Mouse (Mus musculus) midbrain, embryonic 11.5 days (tissue): ENCODE measurements around the gene Ppp1r12b. TPM values are rescaled to one million over a fixed set of nuclear protein-coding genes. Genes with fewer than 3 reads are reported as not detected.
A peak's percentile ranks its signal among the peaks of the same experiment; 100 is the strongest.

Experiments
- ATAC-seq: fragments of 200-750 bp; cut with Nextera tagmentation; 2 replicates; pipeline ENCODE4 v1.8.0; 2017; ENCODE audit warnings: moderate TSS enrichment, moderate library complexity; ENCODE audit not compliant: low FRiP score
- DNase-seq: peaks from one replicate; pipeline ENCODE4 v3.0.0; 2015; ENCODE audit warnings: low spot score; ENCODE audit errors: missing footprints
- H3K27ac ChIP-seq: fragments of 300-500 bp; sonication (generic); 2 replicates; pipeline ENCODE4 v1.5.1; 2014; ENCODE audit warnings: low read depth, low read length
- H3K27me3 ChIP-seq: fragments of 300-500 bp; sonication (generic); 2 replicates; pipeline ENCODE4 v1.6.1; 2014; ENCODE audit warnings: mild to moderate bottlenecking, low read length, moderate library complexity, mixed read lengths; ENCODE audit not compliant: control insufficient read depth, insufficient read depth
- H3K36me3 ChIP-seq: fragments of 300-500 bp; sonication (generic); 2 replicates; pipeline ENCODE4 v1.6.1; 2014; ENCODE audit warnings: mild to moderate bottlenecking, low read length, moderate library complexity, mixed read lengths; ENCODE audit not compliant: control insufficient read depth, insufficient read depth
- H3K4me1 ChIP-seq: fragments of 300-500 bp; sonication (generic); 2 replicates; pipeline ENCODE4 v1.6.1; 2014; ENCODE audit warnings: low read length; ENCODE audit not compliant: control insufficient read depth, insufficient read depth
- H3K4me2 ChIP-seq: fragments of 300-500 bp; sonication (generic); 2 replicates; pipeline ENCODE4 v1.6.1; 2014; ENCODE audit warnings: mild to moderate bottlenecking, moderate library complexity
- H3K4me3 ChIP-seq: fragments of 300-500 bp; sonication (generic); 2 replicates; pipeline ENCODE4 v1.5.1; 2014; ENCODE audit warnings: low read depth, low read length
- H3K9ac ChIP-seq: fragments of 300-500 bp; sonication (generic); 2 replicates; pipeline ENCODE4 v1.6.1; 2014; ENCODE audit warnings: low read length
- H3K9me3 ChIP-seq: fragments of 300-500 bp; sonication (generic); 2 replicates; pipeline ENCODE4 v1.6.1; 2016; ENCODE audit warnings: low read length; ENCODE audit not compliant: control insufficient read depth
- WGBS: fragments of 180-500 bp; shearing (Covaris S2); extraction: QIAGEN DNeasy Blood & Tissue Kit; methylation state at CpG from one replicate; pipeline ENCODE4 v1.1.7; 2014; 5-methylcytosine and 5-hydroxymethylcytosine counted together
- polyA plus RNA-seq: library from polyadenylated mRNA; unstranded; fragments of >200 nt; fragmentation: Nextera tagmentation; extraction: Ambion mirVana; gene quantifications from 2 replicates; pipeline ENCODE4 v1.2.1, GENCODE M21; 2014

Ppp1r12b gene
- polyA plus RNA-seq, 1 experiment from 2014 or later = 7.5 TPM

DNA sequence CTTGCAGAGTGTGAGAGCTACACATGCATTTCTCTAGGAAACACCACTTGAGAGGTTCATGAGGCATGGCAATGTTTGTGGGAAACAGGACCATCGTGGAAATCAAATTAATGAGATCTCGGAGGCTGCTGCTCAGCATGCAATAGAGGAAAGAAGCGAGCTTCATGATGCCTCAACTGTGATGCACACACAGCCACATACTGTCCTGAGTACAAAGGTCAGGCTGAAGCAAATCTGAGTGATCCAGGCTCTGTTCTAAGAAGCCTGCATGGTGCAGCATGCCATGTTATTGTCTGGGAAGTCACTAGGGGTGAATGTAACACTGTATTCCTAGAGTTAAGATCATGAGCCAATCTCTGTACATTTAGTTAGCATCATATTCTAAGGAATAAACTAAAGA lies 140.0 kb downstream of the Ppp1r12b start:
- 81% methylated on average over 3 of the region's 3 CpGs for WGBS
- ATAC-seq (no peak), DNase-seq (no peak)
- H3K9me3 ChIP-seq = no peaks in the 10 kb centered on the region
- H3K9ac ChIP-seq = no peak overlapping the region
- no peaks in the 10 kb centered on the region for H3K27me3 ChIP-seq
- H3K4me2 ChIP-seq = no peak overlapping the region
- no peak overlapping the region for H3K4me3 ChIP-seq
- no peaks in the 10 kb centered on the region for H3K4me1 ChIP-seq
- H3K27ac ChIP-seq = no peak overlapping the region
- H3K36me3 ChIP-seq = no peaks in the 10 kb centered on the region

DNA sequence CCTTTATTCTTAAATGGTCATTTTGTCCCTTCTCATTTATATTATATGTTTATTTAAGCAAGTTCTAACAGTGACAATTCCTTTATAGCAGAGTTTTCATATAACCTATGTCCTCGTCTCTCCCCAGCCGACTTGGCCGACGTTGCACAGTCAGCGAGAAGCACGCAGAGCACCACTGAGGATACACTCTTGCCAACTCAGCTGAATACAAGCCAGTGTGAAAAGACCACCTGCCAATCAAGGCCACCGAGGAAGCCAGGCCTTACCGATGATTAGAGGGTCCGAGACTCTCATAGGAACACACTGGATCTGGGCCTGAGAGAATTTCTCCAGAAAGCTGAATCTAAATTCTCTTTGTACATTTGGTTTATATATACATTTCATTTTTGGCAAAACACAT lies 150.3 kb downstream of the Ppp1r12b start:
- H3K4me2 ChIP-seq = no peak overlapping the region
- H3K27ac ChIP-seq = no peak overlapping the region
- no peak for ATAC-seq
- no peak overlapping the region for H3K4me3 ChIP-seq
- no peaks in the 10 kb centered on the region for H3K36me3 ChIP-seq
- H3K4me1 ChIP-seq = peaks cover 15% of the 10 kb centered on the region
- H3K27me3 ChIP-seq = no peaks in the 10 kb centered on the region
- H3K9me3 ChIP-seq = no peaks in the 10 kb centered on the region
- WGBS = 84% methylated on average over 9 of the region's 9 CpGs
- no peak overlapping the region for H3K9ac ChIP-seq
- no peak for DNase-seq

DNA sequence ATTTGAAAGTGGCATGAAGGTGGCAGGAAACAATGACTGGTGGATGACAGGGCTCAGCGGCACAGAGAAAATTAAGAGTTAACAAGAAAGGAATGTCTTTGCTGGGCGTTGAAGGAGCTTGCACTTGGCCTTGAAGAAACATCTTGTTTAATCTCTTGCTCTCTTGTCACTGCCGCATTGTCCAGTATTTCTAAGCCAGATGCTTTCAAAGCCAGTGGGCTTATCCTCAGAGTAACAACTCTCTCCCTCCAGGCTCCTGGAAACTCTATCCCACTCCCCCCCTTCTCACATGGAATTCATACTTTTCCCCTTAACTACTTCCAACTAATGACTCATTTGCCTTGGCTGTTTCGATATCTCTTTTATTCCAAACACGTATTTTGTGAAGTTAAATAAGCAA lies 151.4 kb downstream of the Ppp1r12b start:
- no peaks in the 10 kb centered on the region for H3K9me3 ChIP-seq
- WGBS = 42% methylated on average over 5 of the region's 5 CpGs
- ATAC-seq (no peak), DNase-seq (no peak)
- H3K4me3 ChIP-seq = no peak overlapping the region
- H3K36me3 ChIP-seq = no peaks in the 10 kb centered on the region
- no peak overlapping the region for H3K9ac ChIP-seq
- H3K4me2 ChIP-seq = no peak overlapping the region
- peaks cover 15% of the 10 kb centered on the region for H3K4me1 ChIP-seq
- H3K27ac ChIP-seq = 0 out of 2 replicates have a peak overlapping the region, but pooled peaks have one; percentile 14
- no peaks in the 10 kb centered on the region for H3K27me3 ChIP-seq

DNA sequence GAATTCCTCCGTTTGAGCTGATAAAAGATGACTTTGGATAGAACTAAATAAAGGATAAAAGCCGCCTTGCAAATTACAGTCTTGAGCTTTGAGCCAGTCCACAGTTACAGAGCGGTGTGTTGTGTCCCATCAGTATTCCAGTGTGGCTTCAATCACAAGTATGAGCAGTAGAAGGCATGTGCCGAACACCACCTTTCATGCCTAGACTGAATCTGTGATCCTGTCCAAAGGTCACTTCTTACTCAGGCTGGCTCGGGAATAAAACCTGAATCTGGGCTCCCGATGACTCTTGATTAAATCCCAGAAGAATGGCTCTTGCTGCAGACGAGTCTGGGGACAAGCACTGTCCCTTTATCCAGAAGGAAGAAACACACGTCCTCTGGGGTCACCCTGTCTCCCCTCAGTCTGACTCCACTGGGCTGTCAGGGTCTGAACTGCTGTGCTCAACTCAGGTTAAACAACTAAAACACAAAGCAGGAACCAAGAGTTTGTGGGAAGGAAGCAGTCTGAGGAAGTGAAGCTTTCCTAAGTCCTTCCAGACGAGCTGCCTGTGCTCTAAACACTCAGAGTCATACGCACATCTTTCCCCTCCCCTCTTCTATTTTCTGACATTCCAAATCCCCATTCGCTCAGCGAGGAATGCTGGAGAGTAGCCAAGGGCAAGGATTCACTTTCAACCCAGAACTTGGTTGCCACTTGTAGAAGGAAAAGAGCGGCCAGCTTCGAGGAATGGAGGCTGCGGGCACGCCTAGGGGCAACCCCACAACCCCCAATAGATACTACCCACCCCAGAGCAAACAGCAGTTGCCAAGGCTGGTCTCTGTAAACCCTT lies 152.2 kb downstream of the Ppp1r12b start:
- Histone ChIP-seq H3K9ac (no peak overlapping the region; the same call in 1 of the 2 replicates), H3K27ac (no peak overlapping the region), H3K4me1 (peaks cover 15% of the 10 kb centered on the region), H3K9me3 (no peaks in the 10 kb centered on the region), H3K36me3 (no peaks in the 10 kb centered on the region), H3K4me3 (no peak overlapping the region), H3K27me3 (no peaks in the 10 kb centered on the region), H3K4me2 (no peak overlapping the region)
- no peak for ATAC-seq
- no peak for DNase-seq
- WGBS = 66% methylated on average over 16 of the region's 16 CpGs

DNA sequence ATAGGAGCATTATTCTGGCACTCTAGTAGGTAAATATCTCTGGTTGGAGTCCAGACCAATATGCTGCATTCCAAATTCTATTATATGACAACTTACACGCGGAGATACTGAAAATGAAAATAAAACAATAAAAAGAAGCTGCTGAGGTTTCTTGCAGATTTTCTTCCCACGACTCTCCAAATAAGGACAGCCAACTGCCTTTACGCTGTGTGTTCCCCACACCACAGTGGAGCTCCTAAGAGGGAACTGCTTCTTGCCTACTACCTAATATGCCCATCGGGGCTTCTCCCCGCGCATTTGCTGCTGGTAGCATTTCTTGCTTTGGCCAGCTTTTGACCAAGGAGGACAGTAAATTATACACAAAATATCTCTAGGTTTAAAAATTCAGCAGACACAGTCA lies 154.0 kb downstream of the Ppp1r12b start:
- no peak for DNase-seq
- ATAC-seq = no peak
- H3K4me2 ChIP-seq = no peak overlapping the region
- H3K4me3 ChIP-seq = no peak overlapping the region
- H3K9ac ChIP-seq = no peak overlapping the region
- no peaks in the 10 kb centered on the region for H3K36me3 ChIP-seq
- H3K4me1 ChIP-seq = peaks cover 15% of the 10 kb centered on the region
- WGBS = 91% methylated on average over 7 of the region's 7 CpGs
- H3K27ac ChIP-seq = no peak overlapping the region
- H3K9me3 ChIP-seq = no peaks in the 10 kb centered on the region
- H3K27me3 ChIP-seq = no peaks in the 10 kb centered on the region

DNA sequence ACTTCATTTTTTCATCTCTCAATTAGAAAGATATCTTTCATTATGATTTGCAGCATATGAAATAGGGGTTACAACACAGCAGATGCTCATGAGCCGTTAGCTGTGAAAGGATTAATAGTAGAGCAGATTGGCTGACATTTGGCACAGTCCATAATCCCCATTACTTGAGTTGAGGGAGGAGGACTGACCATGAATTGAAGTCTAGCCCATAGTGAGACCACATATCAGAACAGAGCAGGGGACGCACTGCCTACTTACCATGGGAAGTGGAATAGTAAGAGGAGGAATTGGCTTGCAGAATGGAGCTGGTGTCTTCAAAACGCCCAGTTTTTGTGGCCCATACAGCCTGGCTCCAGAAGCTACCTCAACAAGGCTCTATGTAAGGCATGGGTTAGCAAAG lies 159.2 kb downstream of the Ppp1r12b start:
- Histone ChIP-seq H3K9ac (no peak overlapping the region), H3K4me3 (no peak overlapping the region), H3K4me1 (no peaks in the 10 kb centered on the region), H3K36me3 (no peaks in the 10 kb centered on the region), H3K4me2 (no peak overlapping the region), H3K27ac (no peak overlapping the region), H3K27me3 (no peaks in the 10 kb centered on the region), H3K9me3 (no peaks in the 10 kb centered on the region)
- DNase-seq (no peak), ATAC-seq (no peak)
- 79% methylated on average over 3 of the region's 3 CpGs for WGBS

DNA sequence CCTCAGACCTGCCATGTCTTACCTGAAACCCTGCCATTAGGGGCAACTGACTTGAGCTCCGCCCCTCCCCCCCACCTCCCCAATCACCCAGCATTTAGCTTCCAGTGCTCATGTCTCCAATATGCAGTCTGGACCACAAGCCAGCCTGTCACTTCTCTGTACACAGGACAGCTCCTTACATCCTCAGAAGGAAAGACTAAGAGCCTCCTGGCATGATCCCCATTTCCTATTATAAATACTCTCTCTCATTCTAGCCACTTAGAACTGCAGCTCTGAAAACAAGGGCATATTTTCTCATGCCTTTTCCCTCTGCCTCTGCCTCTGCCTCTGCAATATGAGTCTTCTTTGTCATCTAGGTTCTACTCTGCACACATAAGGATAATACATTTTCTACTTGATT lies 159.7 kb downstream of the Ppp1r12b start:
- Histone ChIP-seq H3K36me3 (no peaks in the 10 kb centered on the region), H3K27me3 (no peaks in the 10 kb centered on the region), H3K4me3 (no peak overlapping the region), H3K9me3 (no peaks in the 10 kb centered on the region), H3K4me2 (no peak overlapping the region), H3K27ac (no peak overlapping the region), H3K4me1 (no peaks in the 10 kb centered on the region), H3K9ac (no peak overlapping the region)
- DNase-seq (no peak), ATAC-seq (no peak)
- WGBS = 88% methylated on average over 1 of the region's 1 CpGs

DNA sequence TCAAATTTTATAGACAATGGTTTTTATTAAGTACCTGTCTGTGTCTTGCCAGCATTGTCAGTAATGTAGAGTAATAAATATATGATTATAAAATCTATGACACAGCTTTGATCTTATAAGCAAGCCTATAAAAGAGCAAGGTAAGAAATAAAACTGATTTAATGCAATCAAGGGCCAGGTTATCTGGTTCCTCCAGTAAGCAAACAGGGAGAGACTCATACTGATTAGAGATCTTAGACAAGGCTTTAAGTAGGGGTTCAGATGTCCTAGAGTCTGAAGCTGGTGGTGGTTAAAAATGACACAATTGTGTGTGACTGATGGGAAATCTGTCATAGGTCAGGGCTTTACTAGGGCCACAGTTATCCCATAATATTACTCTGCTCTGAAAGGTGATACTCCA lies 164.3 kb downstream of the Ppp1r12b start:
- Histone ChIP-seq H3K27ac (no peak overlapping the region), H3K9me3 (no peaks in the 10 kb centered on the region), H3K4me3 (no peak overlapping the region), H3K36me3 (no peaks in the 10 kb centered on the region), H3K4me2 (no peak overlapping the region), H3K27me3 (no peaks in the 10 kb centered on the region), H3K4me1 (no peaks in the 10 kb centered on the region), H3K9ac (no peak overlapping the region)
- no peak for DNase-seq
- no peak for ATAC-seq

DNA sequence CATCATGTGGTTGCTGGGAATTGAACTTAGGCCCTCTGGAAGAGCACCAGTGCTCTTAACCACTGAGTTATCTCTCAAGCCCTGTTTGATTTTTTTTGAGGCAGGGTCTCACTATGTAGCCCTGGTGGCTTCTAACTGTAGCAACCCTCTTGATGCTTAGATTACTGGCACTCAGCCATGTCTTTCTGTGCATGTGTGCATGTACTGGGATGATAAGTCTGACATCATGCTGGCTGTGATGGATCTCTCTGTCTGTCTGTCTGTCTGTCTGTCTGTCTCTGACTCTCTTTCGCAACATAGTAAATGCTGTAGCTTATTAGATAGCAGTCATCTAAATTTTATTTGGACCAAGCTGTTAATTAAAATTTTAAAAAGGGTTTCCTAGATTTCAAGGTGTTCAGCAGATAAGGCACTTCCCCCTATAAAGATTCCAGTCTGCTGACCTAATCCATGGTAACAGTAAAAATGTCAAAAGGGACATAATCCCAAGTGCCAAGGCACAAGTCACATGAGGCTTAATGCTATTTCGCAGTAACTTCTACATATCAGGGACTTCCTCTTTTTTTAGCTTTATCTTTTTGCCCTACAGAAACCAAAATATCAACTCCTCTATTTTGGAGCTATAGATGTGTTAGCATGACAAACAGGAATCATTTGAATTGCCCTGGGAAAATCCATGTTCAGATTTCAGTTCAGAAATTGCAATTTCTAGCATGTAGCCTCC lies 164.9 kb downstream of the Ppp1r12b start:
- no peaks in the 10 kb centered on the region for H3K9me3 ChIP-seq
- WGBS = 95% methylated on average over 2 of the region's 2 CpGs
- H3K36me3 ChIP-seq = no peaks in the 10 kb centered on the region
- no peak overlapping the region for H3K4me2 ChIP-seq
- H3K27me3 ChIP-seq = no peaks in the 10 kb centered on the region
- no peaks in the 10 kb centered on the region for H3K4me1 ChIP-seq
- no peak overlapping the region for H3K9ac ChIP-seq
- no peak overlapping the region for H3K4me3 ChIP-seq
- H3K27ac ChIP-seq = no peak overlapping the region
- ATAC-seq (no peak), DNase-seq (no peak)
